Mouse (Mus musculus) gastrocnemius, postnatal 25 days (tissue): ENCODE measurements around the gene Mical2. TPM values are rescaled to one million over a fixed set of nuclear protein-coding genes. Genes with fewer than 3 reads are reported as not detected.
A peak's percentile ranks its signal among the peaks of the same experiment; 100 is the strongest.

Experiments
- DNase-seq: peaks from one replicate; pipeline ENCODE4 v3.0.0; 2022
- total RNA-seq, 2 experiments: library from RNA; stranded (reverse); gene quantifications; 1 replicate in 1 of 2; 2 replicates in 1 of 2; pipeline ENCODE4 v1.2.3; 2021

Gene Mical2
- total RNA-seq, 2 experiments from 2014 or later: 36.1 to 131 TPM

- DNase-seq: no peak
Observed at GRCm38 (mm10) chr7:112354503-112354951, 128.9 kb downstream of the Mical2 start.

- DNase-seq: no peak
Observed at GRCm38 (mm10) chr7:112359594-112359993, 133.9 kb downstream of the Mical2 start.

GRCm38 (mm10) chr7:112362574-112363200 is 137.0 kb downstream of the Mical2 start:
- DNase-seq: no peak

- DNase-seq: no peak
Observed at GRCm38 (mm10) chr7:112365864-112366263, 140.2 kb downstream of the Mical2 start.

GRCm38 (mm10) chr7:112369046-112369445 is 143.4 kb downstream of the Mical2 start:
- peak; percentile 58 for DNase-seq

GRCm38 (mm10) chr7:112369977-112370376 is 144.3 kb downstream of the Mical2 start:
- no peak for DNase-seq

- DNase-seq: no peak
Observed at GRCm38 (mm10) chr7:112371387-112371786, 145.7 kb downstream of the Mical2 start.

GRCm38 (mm10) chr7:112374035-112374434 is 148.4 kb downstream of the Mical2 start:
- no peak for DNase-seq

- DNase-seq: no peak
Observed at GRCm38 (mm10) chr7:112375062-112375461, 149.4 kb downstream of the Mical2 start.

- DNase-seq: peak; percentile 27
Observed at GRCm38 (mm10) chr7:112375900-112376299, 150.2 kb downstream of the Mical2 start.

GRCm38 (mm10) chr7:112376611-112377010 is 151.0 kb downstream of the Mical2 start:
- DNase-seq: no peak

GRCm38 (mm10) chr7:112377314-112377713 is 151.7 kb downstream of the Mical2 start:
- no peak for DNase-seq

- no peak for DNase-seq
Observed at GRCm38 (mm10) chr7:112378056-112378455, 152.4 kb downstream of the Mical2 start.

- DNase-seq: no peak
Observed at GRCm38 (mm10) chr7:112378476-112378875, 152.8 kb downstream of the Mical2 start.

- DNase-seq: no peak
Observed at GRCm38 (mm10) chr7:112386521-112386920, 160.9 kb downstream of the Mical2 start.

GRCm38 (mm10) chr7:112387876-112388275 is 162.2 kb downstream of the Mical2 start:
- DNase-seq: no peak

GRCm38 (mm10) chr7:112388363-112388875 is 162.8 kb downstream of the Mical2 start:
- DNase-seq: no peak

GRCm38 (mm10) chr7:112389611-112390251 is 164.1 kb downstream of the Mical2 start:
- DNase-seq: no peak

- DNase-seq: no peak
Observed at GRCm38 (mm10) chr7:112390252-112390936, 164.7 kb downstream of the Mical2 start.

- DNase-seq: no peak
Observed at GRCm38 (mm10) chr7:112390937-112391605, 165.4 kb downstream of the Mical2 start.

- no peak for DNase-seq
Observed at GRCm38 (mm10) chr7:112397786-112398185, 172.1 kb downstream of the Mical2 start.

- no peak for DNase-seq
Observed at GRCm38 (mm10) chr7:112399425-112400170, 173.9 kb downstream of the Mical2 start.
